In genomic region chr8:84210167-84210791, GRCm38 (mm10) we compare ENCODE assay signal across 8 mouse cellular contexts. TPM values are rescaled to one million over a fixed set of nuclear protein-coding genes. Genes with fewer than 3 reads are reported as not detected.
DNase-seq lines count a peak whose midpoint lies in the region; ATAC-seq and TF ChIP-seq lines count a peak whose summit lies in the region.

No protein-coding gene starts in this region.

- DNase-seq in CD4-positive, CD25-positive, alpha-beta regulatory T cell, adult 2 months (ENCODE audit: low read depth, low spot score): peak; percentile 89
- DNase-seq in adrenal gland, postnatal 36 days: peak; percentile 84 to 89
- peak; percentile 81 to 90 for DNase-seq in kidney, postnatal 25 days
- peak; percentile 68 to 76 for DNase-seq in lung, adult 18-20 months
- DNase-seq in thymus, adult 2 months: peak; percentile 88

- 0 out of 2 replicates have a peak overlapping the region, but pooled peaks have one; percentile 0 for H3K9ac ChIP-seq in heart, embryonic 13.5 days

- no peak overlapping the region for H3K27ac ChIP-seq in heart, embryonic 13.5 days (replicated peaks)
- H3K27ac ChIP-seq in thymus, adult 2 months (ENCODE audit: control insufficient read depth, insufficient read depth, low read length): no peak overlapping the region

- peaks cover 91% of the 10 kb centered on the region for H3K36me3 ChIP-seq in heart, embryonic 13.5 days
- peaks cover 28% of the 10 kb centered on the region for H3K36me3 ChIP-seq in thymus, adult 2 months (ENCODE audit: control insufficient read depth, insufficient read depth, low read length)

- ATAC-seq in erythroblast, adult 5-6 weeks (replicated peaks; ENCODE audit: low FRiP score, poor library complexity, severe bottlenecking): peak; percentile 61; the same call in 1 of the 2 replicates
- no peak for ATAC-seq in heart, embryonic 13.5 days (ENCODE audit: extremely low read depth, insufficient number of reproducible peaks, low FRiP score, low TSS enrichment)
- peak; percentile 40; the same call in 1 of the 2 replicates for ATAC-seq in neutrophil, adult 5-6 weeks (ENCODE audit: extremely low read depth, insufficient number of reproducible peaks, low FRiP score, poor library complexity, severe bottlenecking)

- TF ChIP-seq POLR2A in thymus, adult 2 months (IDR thresholded peaks at IDR 0.05; ENCODE audit: control insufficient read depth, extremely low read depth, insufficient read depth, low read length, poor library complexity): no peak

- H3K4me3 ChIP-seq in heart, embryonic 13.5 days: no peak overlapping the region
- no peak overlapping the region for H3K4me3 ChIP-seq in thymus, adult 2 months (ENCODE audit: control insufficient read depth, insufficient read depth, low read length)

- H3K9me3 ChIP-seq in heart, embryonic 13.5 days: no peaks in the 10 kb centered on the region

- TF ChIP-seq CTCF in thymus, adult 2 months (IDR thresholded peaks at IDR 0.05; ENCODE audit: borderline replicate concordance, control insufficient read depth, extremely low read depth, insufficient read depth, low read length, poor library complexity): peak; percentile 95

- WGBS in heart, embryonic 13.5 days: 50% methylated on average over 34 of the region's 34 CpGs
- 63% methylated on average over 34 of the region's 34 CpGs for WGBS in thymus, adult 2 months

- peak overlapping the region; percentile 12; the same call in 1 of the 2 replicates for H3K4me2 ChIP-seq in heart, embryonic 13.5 days

- H3K27me3 ChIP-seq in heart, embryonic 13.5 days (replicated peaks): no peaks in the 10 kb centered on the region
- H3K27me3 ChIP-seq in thymus, adult 2 months (ENCODE audit: control insufficient read depth, insufficient read depth, low read length): no peaks in the 10 kb centered on the region

- H3K4me1 ChIP-seq in heart, embryonic 13.5 days: peaks cover 48% of the 10 kb centered on the region
- H3K4me1 ChIP-seq in thymus, adult 2 months (replicated peaks; ENCODE audit: control insufficient read depth, insufficient read depth, low read length): peaks cover 33% of the 10 kb centered on the region

RNA-seq across cellular contexts. Expression of gene Nanos3, which starts 25.3 kb away (rescaled TPM):
- total RNA-seq in adrenal gland, postnatal 36 days (2021): 1 to 10 TPM in 1 of 2 experiments, not detected in 1; 2.3 TPM
- total RNA-seq in erythroblast, adult 5-6 weeks (2015; ENCODE audit: low replicate concordance): not detected in 2 replicates
- not detected in 2 replicates for total RNA-seq in erythroblast, adult 5-6 weeks (2017; ENCODE audit: low replicate concordance)
- polyA plus RNA-seq in heart, embryonic 13.5 days (2015; fragmentation: Nextera tagmentation; extraction: Ambion mirVana): 1.9 and 2.8 TPM in 2 replicates
- total RNA-seq in neutrophil, adult 5-6 weeks (2017): not detected in 2 replicates
- polyA plus RNA-seq in thymus, adult 2 months (2012; rRNA removed): 5.5 and 8.5 TPM in 2 replicates

RNA-seq across cellular contexts. Expression of gene Zswim4, which starts 26.6 kb away (rescaled TPM):
- 10 to 100 TPM; 40.1 to 47.6 TPM for total RNA-seq in adrenal gland, postnatal 36 days (2021)
- 3.1 and 3.5 TPM in 2 replicates for total RNA-seq in erythroblast, adult 5-6 weeks (2015; ENCODE audit: low replicate concordance)
- 6.3 and 7.4 TPM in 2 replicates for total RNA-seq in erythroblast, adult 5-6 weeks (2017; ENCODE audit: low replicate concordance)
- polyA plus RNA-seq in heart, embryonic 13.5 days (2015; fragmentation: Nextera tagmentation; extraction: Ambion mirVana): 9.1 and 9.3 TPM in 2 replicates
- total RNA-seq in neutrophil, adult 5-6 weeks (2017): 23.6 and 28.4 TPM in 2 replicates
- 53.0 and 59.0 TPM in 2 replicates for polyA plus RNA-seq in thymus, adult 2 months (2012; rRNA removed)

RNA-seq across cellular contexts. Expression of gene D8Ertd738e, which starts 39.2 kb away (rescaled TPM):
- total RNA-seq in adrenal gland, postnatal 36 days (2021): 100 to 1,000 TPM; 267 to 283 TPM
- total RNA-seq in erythroblast, adult 5-6 weeks (2015; ENCODE audit: low replicate concordance): 53.7 and 79.2 TPM in 2 replicates
- 25.5 and 34.4 TPM in 2 replicates for total RNA-seq in erythroblast, adult 5-6 weeks (2017; ENCODE audit: low replicate concordance)
- 276 and 328 TPM in 2 replicates for polyA plus RNA-seq in heart, embryonic 13.5 days (2015; fragmentation: Nextera tagmentation; extraction: Ambion mirVana)
- 130 and 147 TPM in 2 replicates for total RNA-seq in neutrophil, adult 5-6 weeks (2017)
- 159 and 193 TPM in 2 replicates for polyA plus RNA-seq in thymus, adult 2 months (2012; rRNA removed)

RNA-seq across cellular contexts. Expression of gene Mri1, which starts 46.8 kb away (rescaled TPM):
- 10 to 100 TPM; 29.0 to 45.3 TPM for total RNA-seq in adrenal gland, postnatal 36 days (2021)
- 2.3 and 2.5 TPM in 2 replicates for total RNA-seq in erythroblast, adult 5-6 weeks (2015; ENCODE audit: low replicate concordance)
- total RNA-seq in erythroblast, adult 5-6 weeks (2017; ENCODE audit: low replicate concordance): 1.8 and 4.7 TPM in 2 replicates
- 45.4 and 50.3 TPM in 2 replicates for polyA plus RNA-seq in heart, embryonic 13.5 days (2015; fragmentation: Nextera tagmentation; extraction: Ambion mirVana)
- 11.9 and 19.9 TPM in 2 replicates for total RNA-seq in neutrophil, adult 5-6 weeks (2017)
- polyA plus RNA-seq in thymus, adult 2 months (2012; rRNA removed): 89.6 and 107 TPM in 2 replicates

RNA-seq across cellular contexts. Expression of gene Ccdc130, which starts 59.9 kb away (rescaled TPM):
- total RNA-seq in adrenal gland, postnatal 36 days (2021): 10 to 100 TPM; 20.2 to 23.0 TPM
- total RNA-seq in erythroblast, adult 5-6 weeks (2015; ENCODE audit: low replicate concordance): 4.0 and 22.1 TPM in 2 replicates
- 3.3 and 3.5 TPM in 2 replicates for total RNA-seq in erythroblast, adult 5-6 weeks (2017; ENCODE audit: low replicate concordance)
- polyA plus RNA-seq in heart, embryonic 13.5 days (2015; fragmentation: Nextera tagmentation; extraction: Ambion mirVana): 11.3 and 16.9 TPM in 2 replicates
- 22.5 and 25.3 TPM in 2 replicates for total RNA-seq in neutrophil, adult 5-6 weeks (2017)
- polyA plus RNA-seq in thymus, adult 2 months (2012; rRNA removed): 63.1 and 65.3 TPM in 2 replicates
